Mouse (Mus musculus) ES-Bruce4 (cell line): ENCODE results near the gene E130114P18Rik.

ENCODE experiments used
- CTCF ChIP-seq: IDR thresholded peaks from one replicate; pipeline ENCODE4 v1.8.1; 2011; ENCODE audit warnings: low read depth, low read length
- EP300 ChIP-seq: IDR thresholded peaks from 2 replicates; pipeline ENCODE4 v1.6.1; 2011; ENCODE audit warnings: low read depth, low read length; ENCODE audit not compliant: insufficient read depth
- POLR2A ChIP-seq: IDR thresholded peaks from one replicate; pipeline ENCODE4 v1.8.1; 2011; ENCODE audit warnings: low read length; ENCODE audit not compliant: insufficient read depth

- TF ChIP-seq CTCF (no peak), POLR2A (no peak), EP300 (no peak)
Observed at GRCm38 (mm10) chr4:97620409-97620808, 157.5 kb downstream of the E130114P18Rik start.
